Mouse (Mus musculus) gastrocnemius, postnatal 4 days (tissue): ENCODE data around the gene Adtrp. TPM values are rescaled to one million over a fixed set of nuclear protein-coding genes. Genes with fewer than 3 reads are reported as not detected.

ENCODE experiments used
- total RNA-seq, 2 experiments: library from RNA; stranded (reverse); gene quantifications; 2 replicates each; pipeline ENCODE4 v1.2.3; 2021

Adtrp gene
- total RNA-seq, 2 experiments from 2014 or later = 0.74 to 0.88 TPM

Other genes starting within 250 kb of the Adtrp start
- gene Tmem170b, start 241.8 kb downstream of the Adtrp start, total RNA-seq = 10 to 100 TPM; 31.9 to 36.0 TPM
- gene Hivep1, start 204.3 kb upstream of the Adtrp start, total RNA-seq = 10 to 100 TPM; 23.3 to 24.8 TPM